Mouse (Mus musculus): ENCODE data around the gene Ier3. TPM values are rescaled to one million over a fixed set of nuclear protein-coding genes. Genes with fewer than 3 reads are reported as not detected.

The Ier3 gene
- 47.8 and 66.0 TPM in 2 replicates for polyA plus RNA-seq (2012; rRNA removed)

GRCm38 (mm10) chr17:35821439-35822430 is at the start of gene Ier3:
Ier3 (plus strand) TSS chr17:35821684.

GRCm38 (mm10) chr17:35822964-35823937 is 1.8 kb downstream of the Ier3 start, which contains the start of gene Flot1:
Flot1 (plus strand) TSS chr17:35823230.

GRCm38 (mm10) chr17:35838122-35838544 is 16.6 kb downstream of the Ier3 start, which contains the start of gene Tubb5:
Tubb5 (minus strand) TSS chr17:35838306.

GRCm38 (mm10) chr17:35841076-35841950 is 19.8 kb downstream of the Ier3 start, which contains the start of gene Mdc1:
Mdc1 (plus strand) TSS chr17:35841515.

GRCm38 (mm10) chr17:35861198-35861857 is 39.8 kb downstream of the Ier3 start, which contains the start of gene Nrm:
Nrm (plus strand) TSS chr17:35861318.

GRCm38 (mm10) chr17:35865481-35866280 is 44.2 kb downstream of the Ier3 start, which contains the start of gene Ppp1r18:
Ppp1r18 (plus strand) TSS chr17:35865593.

Other genes with a start within 250 kb of the Ier3 start
- gene Sfta2, start 220.1 kb upstream of the Ier3 start, polyA plus RNA-seq (2012; rRNA removed): 0.29 TPM in 1 of 2 replicates, not detected in the other
- gene Gm9573, start 195.0 kb upstream of the Ier3 start, polyA plus RNA-seq (2012; rRNA removed): not detected in 2 replicates
- gene Mucl3, start 178.0 kb upstream of the Ier3 start, polyA plus RNA-seq (2012; rRNA removed): 0.17 TPM in 1 of 2 replicates, not detected in the other
- 71.0 and 77.4 TPM in 2 replicates for gene Vars2, start 154.1 kb upstream of the Ier3 start, polyA plus RNA-seq (2012; rRNA removed)
- gene Gtf2h4, start 147.9 kb upstream of the Ier3 start, polyA plus RNA-seq (2012; rRNA removed): 35.2 and 36.6 TPM in 2 replicates
- 131 and 142 TPM in 2 replicates for gene Ddr1, start 117.1 kb upstream of the Ier3 start, polyA plus RNA-seq (2012; rRNA removed)
- 78.1 and 82.9 TPM in 2 replicates for gene Flot1, start 1.5 kb downstream of the Ier3 start, polyA plus RNA-seq (2012; rRNA removed)
- gene Tubb5, start 16.6 kb downstream of the Ier3 start, polyA plus RNA-seq (2012; rRNA removed): 710 and 975 TPM in 2 replicates
- gene Mdc1, start 19.8 kb downstream of the Ier3 start, polyA plus RNA-seq (2012; rRNA removed): 8.5 and 10.1 TPM in 2 replicates
- gene Nrm, start 39.6 kb downstream of the Ier3 start, polyA plus RNA-seq (2012; rRNA removed): 26.5 and 32.4 TPM in 2 replicates
- gene Ppp1r18, start 43.9 kb downstream of the Ier3 start, polyA plus RNA-seq (2012; rRNA removed): 41.5 and 48.5 TPM in 2 replicates
- 84.3 and 95.7 TPM in 2 replicates for gene Dhx16, start 58.1 kb downstream of the Ier3 start, polyA plus RNA-seq (2012; rRNA removed)
- 43.5 and 45.4 TPM in 2 replicates for gene 2310061I04Rik, start 75.7 kb downstream of the Ier3 start, polyA plus RNA-seq (2012; rRNA removed)
- gene Atat1, start 88.4 kb downstream of the Ier3 start, polyA plus RNA-seq (2012; rRNA removed): 124 and 129 TPM in 2 replicates
- 85.0 and 105 TPM in 2 replicates for gene Mrps18b, start 94.7 kb downstream of the Ier3 start, polyA plus RNA-seq (2012; rRNA removed)
- 41.0 and 47.6 TPM in 2 replicates for gene Ppp1r10, start 94.8 kb downstream of the Ier3 start, polyA plus RNA-seq (2012; rRNA removed)
- 92.0 and 103 TPM in 2 replicates for gene Abcf1, start 148.1 kb downstream of the Ier3 start, polyA plus RNA-seq (2012; rRNA removed)
- 33.9 and 37.8 TPM in 2 replicates for gene Gnl1, start 158.2 kb downstream of the Ier3 start, polyA plus RNA-seq (2012; rRNA removed)
- 33.3 and 37.1 TPM in 2 replicates for gene Prr3, start 158.6 kb downstream of the Ier3 start, polyA plus RNA-seq (2012; rRNA removed)
- 0.67 and 2.2 TPM in 2 replicates for gene H2-T24, start 198.9 kb downstream of the Ier3 start, polyA plus RNA-seq (2012; rRNA removed)
- 139 and 154 TPM in 2 replicates for gene H2-T23, start 211.2 kb downstream of the Ier3 start, polyA plus RNA-seq (2012; rRNA removed)
- gene H2-T22, start 221.1 kb downstream of the Ier3 start, polyA plus RNA-seq (2012; rRNA removed): 38.3 and 50.5 TPM in 2 replicates
- gene Gm6034, start 221.3 kb downstream of the Ier3 start, polyA plus RNA-seq (2012; rRNA removed): not detected in 2 replicates
- 0.26 and 0.37 TPM in 2 replicates for gene Gm11127, start 236.7 kb downstream of the Ier3 start, polyA plus RNA-seq (2012; rRNA removed)